Mouse (Mus musculus) lung, embryonic 15.5 days (tissue): Measurements from ENCODE around the gene Cdk17. TPM values are rescaled to one million over a fixed set of nuclear protein-coding genes. Genes with fewer than 3 reads are reported as not detected.

Experiments
- ATAC-seq: fragments of 200-750 bp; cut with Nextera tagmentation; 2 replicates; pipeline ENCODE4 v1.8.0; 2017; ENCODE audit warnings: moderate number of reproducible peaks, borderline replicate concordance; ENCODE audit not compliant: low FRiP score, low TSS enrichment; ENCODE audit errors: extremely low read depth
- H3K27ac ChIP-seq: fragments of 300-500 bp; sonication (generic); 2 replicates; pipeline ENCODE4 v1.5.1; 2015; ENCODE audit warnings: moderate library complexity, mild to moderate bottlenecking, inconsistent platforms
- H3K27me3 ChIP-seq: fragments of 300-500 bp; sonication (generic); 2 replicates; pipeline ENCODE4 v1.6.1; 2015; ENCODE audit warnings: inconsistent platforms
- H3K36me3 ChIP-seq: fragments of 300-500 bp; sonication (generic); 2 replicates; pipeline ENCODE4 v1.6.1; 2015; ENCODE audit warnings: inconsistent platforms
- H3K4me1 ChIP-seq: fragments of 300-500 bp; sonication (generic); 2 replicates; pipeline ENCODE4 v1.6.1; 2015; ENCODE audit warnings: inconsistent platforms
- H3K4me2 ChIP-seq: fragments of 300-500 bp; sonication (generic); 2 replicates; pipeline ENCODE4 v1.6.1; 2015; ENCODE audit warnings: inconsistent platforms, mild to moderate bottlenecking, moderate library complexity
- H3K4me3 ChIP-seq: fragments of 300-500 bp; sonication (generic); 2 replicates; pipeline ENCODE4 v1.5.1; 2015; ENCODE audit warnings: mild to moderate bottlenecking, inconsistent platforms
- H3K9ac ChIP-seq: fragments of 300-500 bp; sonication (generic); 2 replicates; pipeline ENCODE4 v1.6.1; 2015; ENCODE audit warnings: inconsistent platforms
- H3K9me3 ChIP-seq: fragments of 300-500 bp; sonication (generic); 2 replicates; pipeline ENCODE4 v1.6.1; 2016; ENCODE audit warnings: inconsistent platforms
- WGBS: fragments of 180-500 bp; shearing (Covaris S2); methylation state at CpG from one replicate; pipeline ENCODE4 v1.1.7; 2015; 5-methylcytosine and 5-hydroxymethylcytosine counted together
- polyA plus RNA-seq: library from polyadenylated mRNA; unstranded; fragments of >200 nt; fragmentation: Nextera tagmentation; extraction: Ambion mirVana; gene quantifications from 2 replicates; pipeline ENCODE4 v1.2.1, GENCODE M21; 2015

Gene Cdk17
- polyA plus RNA-seq, 1 experiment from 2014 or later, result 18.2 TPM

DNA sequence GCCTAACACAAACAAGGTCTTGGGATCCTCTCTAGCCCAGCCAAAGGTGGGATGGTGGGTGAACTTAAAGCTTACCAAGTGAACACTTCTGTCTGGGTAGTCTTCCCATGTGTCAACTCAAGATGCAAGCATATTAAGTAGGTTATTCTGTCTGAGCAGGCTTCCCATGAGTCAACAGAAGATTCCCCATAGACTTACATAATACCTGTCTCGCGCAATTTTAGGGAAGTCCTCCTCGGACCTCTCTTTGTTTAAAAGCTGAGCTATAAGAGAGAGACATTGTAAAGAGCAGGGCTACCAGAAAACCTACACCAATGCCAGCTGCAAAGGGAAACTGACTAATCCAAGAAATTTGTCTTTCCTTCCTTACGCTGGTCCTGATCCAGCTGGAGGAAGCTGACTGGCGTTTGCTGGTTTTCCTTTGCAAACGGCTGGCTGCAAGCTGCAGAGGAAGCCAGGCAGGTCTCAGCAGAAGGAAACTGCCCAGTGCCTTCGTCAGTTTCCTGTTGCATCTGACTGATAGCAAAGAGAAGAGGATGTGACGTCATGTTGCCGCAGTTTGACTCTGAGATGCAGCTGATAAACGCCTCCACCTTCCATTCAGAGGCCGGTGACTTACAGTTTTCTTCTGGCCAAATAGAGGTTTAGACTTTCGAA is 36.6 kb upstream of the Cdk17 start:
- Histone ChIP-seq H3K4me1 (peaks cover 4% of the 10 kb centered on the region; the same call in 1 of the 2 replicates), H3K27me3 (no peaks in the 10 kb centered on the region), H3K36me3 (no peaks in the 10 kb centered on the region), H3K4me2 (peak overlapping the region; percentile 18; the same call in 1 of the 2 replicates), H3K27ac (peak overlapping the region; percentile 72), H3K9me3 (no peaks in the 10 kb centered on the region), H3K4me3 (no peak overlapping the region), H3K9ac (no peak overlapping the region)
- peak; percentile 46 for ATAC-seq
- 45% methylated on average over 12 of the region's 12 CpGs for WGBS

- WGBS, result 66% methylated on average over 3 of the region's 3 CpGs
- Histone ChIP-seq H3K27me3 (no peaks in the 10 kb centered on the region), H3K4me2 (no peak overlapping the region), H3K36me3 (no peaks in the 10 kb centered on the region), H3K9me3 (no peaks in the 10 kb centered on the region), H3K9ac (no peak overlapping the region), H3K4me1 (peaks cover 4% of the 10 kb centered on the region; the same call in 1 of the 2 replicates), H3K27ac (no peak overlapping the region), H3K4me3 (no peak overlapping the region)
- no peak for ATAC-seq
Measured at GRCm38 (mm10) chr10:93126025-93126424, 34.6 kb upstream of the Cdk17 start.

- no peaks in the 10 kb centered on the region for H3K27me3 ChIP-seq
- no peak overlapping the region for H3K4me2 ChIP-seq
- peaks cover 4% of the 10 kb centered on the region; the same call in 1 of the 2 replicates for H3K4me1 ChIP-seq
- H3K9ac ChIP-seq, result no peak overlapping the region
- H3K27ac ChIP-seq, result no peak overlapping the region
- ATAC-seq, result no peak
- H3K4me3 ChIP-seq, result no peak overlapping the region
- H3K9me3 ChIP-seq, result no peaks in the 10 kb centered on the region
- 90% methylated on average over 2 of the region's 2 CpGs for WGBS
- H3K36me3 ChIP-seq, result no peaks in the 10 kb centered on the region
Measured at GRCm38 (mm10) chr10:93128566-93128965, 32.1 kb upstream of the Cdk17 start.

DNA sequence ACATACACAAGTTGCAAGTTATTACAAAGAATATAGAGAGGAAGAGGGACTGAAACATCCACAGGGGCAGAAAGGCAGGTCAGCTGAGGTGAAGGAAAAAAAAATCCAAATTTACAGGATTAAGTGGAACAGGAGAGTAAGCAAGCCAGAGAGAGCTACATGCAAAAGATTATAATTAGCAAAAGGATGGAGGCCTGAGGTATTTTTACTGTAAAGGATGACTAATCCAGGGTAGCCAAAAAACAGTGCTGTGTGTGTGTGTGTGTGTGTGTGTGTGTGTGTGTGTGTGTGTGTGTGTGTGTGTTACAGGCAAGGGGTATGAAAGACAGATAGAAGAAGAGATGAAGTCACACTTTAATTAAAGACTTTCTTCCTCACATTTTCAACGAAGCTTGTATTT is 31.3 kb upstream of the Cdk17 start:
- no peak overlapping the region for H3K4me3 ChIP-seq
- no peaks in the 10 kb centered on the region for H3K27me3 ChIP-seq
- no peak for ATAC-seq
- H3K27ac ChIP-seq, result no peak overlapping the region
- WGBS, result 74% methylated on average over 1 of the region's 1 CpGs
- H3K4me1 ChIP-seq, result peaks cover 3% of the 10 kb centered on the region; the same call in 1 of the 2 replicates
- H3K36me3 ChIP-seq, result no peaks in the 10 kb centered on the region
- no peak overlapping the region for H3K9ac ChIP-seq
- H3K9me3 ChIP-seq, result no peaks in the 10 kb centered on the region
- H3K4me2 ChIP-seq, result no peak overlapping the region

DNA sequence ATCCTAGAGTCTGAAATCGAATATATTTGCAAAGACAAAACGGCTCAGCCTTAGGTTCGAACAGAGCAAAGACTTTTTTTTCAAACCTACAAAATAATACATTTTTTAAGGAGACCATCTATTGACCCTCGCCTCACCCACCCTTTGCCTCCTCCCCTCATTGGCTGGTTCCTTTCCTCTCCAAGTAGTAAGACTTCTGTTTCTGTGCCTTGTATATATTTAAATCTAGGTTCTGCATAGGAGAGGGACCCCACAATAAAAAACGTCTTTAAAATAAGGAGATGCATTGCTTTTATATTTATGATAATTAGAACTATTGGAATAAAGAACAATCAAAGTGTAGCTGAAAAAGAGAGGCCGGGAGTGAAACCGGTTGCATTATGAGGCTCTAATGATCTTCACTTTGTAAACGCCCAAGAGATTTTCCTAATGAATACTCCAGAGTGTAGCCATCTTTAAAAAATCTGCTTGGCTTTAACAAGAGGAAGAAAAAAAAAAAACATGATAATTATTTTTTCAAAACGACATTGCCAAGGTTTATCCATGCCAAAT is 30.7 kb upstream of the Cdk17 start:
- Histone ChIP-seq H3K4me2 (no peak overlapping the region), H3K27me3 (no peaks in the 10 kb centered on the region), H3K4me1 (no peaks in the 10 kb centered on the region), H3K36me3 (no peaks in the 10 kb centered on the region), H3K9ac (no peak overlapping the region), H3K4me3 (no peak overlapping the region), H3K27ac (no peak overlapping the region), H3K9me3 (no peaks in the 10 kb centered on the region)
- 74% methylated on average over 9 of the region's 9 CpGs for WGBS
- no peak for ATAC-seq

- 72% methylated on average over 10 of the region's 10 CpGs for WGBS
- no peak overlapping the region for H3K9ac ChIP-seq
- no peak overlapping the region for H3K4me3 ChIP-seq
- no peaks in the 10 kb centered on the region for H3K27me3 ChIP-seq
- no peak for ATAC-seq
- H3K27ac ChIP-seq, result no peak overlapping the region
- H3K4me1 ChIP-seq, result no peaks in the 10 kb centered on the region
- no peaks in the 10 kb centered on the region for H3K9me3 ChIP-seq
- H3K36me3 ChIP-seq, result no peaks in the 10 kb centered on the region
- no peak overlapping the region for H3K4me2 ChIP-seq
Measured at GRCm38 (mm10) chr10:93130456-93130940, 30.2 kb upstream of the Cdk17 start.

DNA sequence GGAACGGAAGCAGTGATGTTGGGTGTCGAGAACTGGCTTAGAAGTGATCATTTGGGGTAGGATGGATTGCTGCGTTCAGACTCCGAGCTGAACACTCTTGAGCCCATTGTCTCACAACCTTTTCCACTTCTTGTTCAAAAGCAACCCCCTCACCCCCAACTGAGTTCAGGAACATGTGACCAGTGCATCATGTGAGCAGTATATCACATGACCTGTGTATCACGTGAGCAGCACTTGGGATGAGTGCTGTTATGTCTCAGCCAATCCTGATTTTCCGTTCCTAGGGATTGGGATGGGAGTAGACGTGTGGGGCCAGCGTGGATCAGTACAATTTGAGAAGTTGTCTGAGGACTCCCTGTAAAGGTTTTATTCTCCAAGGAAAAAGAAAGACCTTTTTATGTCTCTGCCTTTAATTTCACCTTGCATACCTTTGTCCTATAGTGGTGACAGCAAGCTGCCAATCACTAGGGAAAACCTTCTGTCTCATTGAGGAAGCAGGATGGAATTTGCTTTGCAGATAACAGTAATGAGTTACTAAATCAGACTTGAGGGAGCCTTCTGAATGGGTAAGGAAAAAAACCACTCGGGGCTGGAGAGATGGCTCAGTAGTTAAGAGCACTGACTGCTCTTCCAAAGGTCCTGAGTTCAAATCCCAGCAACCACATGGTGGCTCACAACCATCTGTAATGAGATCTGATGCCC is 28.7 kb upstream of the Cdk17 start:
- Histone ChIP-seq H3K4me1 (no peaks in the 10 kb centered on the region), H3K4me2 (no peak overlapping the region), H3K4me3 (no peak overlapping the region), H3K27me3 (no peaks in the 10 kb centered on the region), H3K9me3 (no peaks in the 10 kb centered on the region), H3K27ac (no peak overlapping the region), H3K9ac (no peak overlapping the region), H3K36me3 (no peaks in the 10 kb centered on the region)
- no peak for ATAC-seq
- 86% methylated on average over 9 of the region's 9 CpGs for WGBS

GRCm38 (mm10) chr10:93138730-93139129 is 21.9 kb upstream of the Cdk17 start:
- ATAC-seq, result no peak

DNA sequence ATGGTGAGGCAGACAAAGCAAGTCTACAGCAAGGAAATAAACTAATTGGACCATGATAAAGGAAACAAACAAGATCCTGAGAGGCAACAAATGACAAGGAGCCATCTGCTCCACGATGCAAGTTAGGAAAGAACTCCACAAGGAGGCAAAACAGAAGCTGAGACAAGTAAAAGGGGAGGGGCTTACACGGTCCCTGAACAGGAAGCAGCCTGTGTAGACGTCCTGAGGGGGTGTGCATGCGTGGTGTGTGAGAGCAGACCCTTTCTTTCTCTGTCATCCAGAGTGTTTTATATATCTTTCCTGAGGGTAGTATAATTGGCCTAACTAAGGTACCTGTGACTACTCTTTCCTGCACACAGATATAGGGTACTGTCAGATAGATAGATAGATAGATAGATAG is 19.9 kb upstream of the Cdk17 start:
- WGBS, result 47% methylated on average over 4 of the region's 4 CpGs
- Histone ChIP-seq H3K9me3 (no peaks in the 10 kb centered on the region), H3K36me3 (no peaks in the 10 kb centered on the region), H3K9ac (no peak overlapping the region), H3K4me3 (no peak overlapping the region), H3K27ac (no peak overlapping the region), H3K27me3 (no peaks in the 10 kb centered on the region), H3K4me1 (peaks cover 7% of the 10 kb centered on the region), H3K4me2 (no peak overlapping the region)
- no peak for ATAC-seq

More at GRCm38 (mm10) chr10:93138730-93139129, 21.9 kb upstream of the Cdk17 start:
- Histone ChIP-seq H3K9me3 (no peaks in the 10 kb centered on the region), H3K4me3 (no peak overlapping the region), H3K4me2 (no peak overlapping the region), H3K36me3 (no peaks in the 10 kb centered on the region), H3K27me3 (no peaks in the 10 kb centered on the region), H3K4me1 (peaks cover 5% of the 10 kb centered on the region), H3K9ac (no peak overlapping the region), H3K27ac (no peak overlapping the region)
- 80% methylated on average over 3 of the region's 3 CpGs for WGBS

DNA sequence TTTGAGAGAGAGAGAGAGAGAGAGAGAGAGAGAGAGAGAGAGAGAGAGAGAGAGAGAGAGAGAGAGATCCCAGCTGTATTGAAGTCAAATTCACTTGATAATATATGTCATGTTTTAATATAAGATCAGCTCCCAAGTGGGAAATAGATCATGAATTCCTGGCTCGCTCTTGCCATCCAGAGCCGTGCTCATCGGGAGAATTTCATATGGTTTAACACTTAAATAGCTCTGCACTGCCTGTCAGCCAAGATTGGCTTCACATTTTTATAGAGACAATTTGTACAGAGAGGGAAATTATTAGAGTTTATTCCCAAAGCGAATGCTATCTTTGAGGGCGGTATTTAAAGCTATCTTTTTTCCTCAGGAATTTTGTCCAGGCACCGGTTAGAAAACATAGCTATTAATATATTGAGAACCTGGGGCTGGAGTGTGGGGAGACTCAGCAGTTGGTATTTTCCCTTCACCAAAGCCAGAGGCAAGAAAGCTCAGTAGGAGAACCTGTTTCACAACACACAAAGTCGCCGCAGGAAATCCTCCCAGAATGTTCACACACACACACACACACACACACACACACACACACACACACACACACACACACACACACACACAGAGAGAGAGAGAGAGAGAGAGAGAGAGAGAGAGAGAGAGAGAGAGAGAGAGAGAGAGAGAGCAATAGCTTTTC is 17.9 kb upstream of the Cdk17 start:
- 22% methylated on average over 8 of the region's 8 CpGs for WGBS
- H3K36me3 ChIP-seq, result no peaks in the 10 kb centered on the region
- no peak overlapping the region for H3K27ac ChIP-seq
- H3K4me3 ChIP-seq, result 0 out of 2 replicates have a peak overlapping the region, but pooled peaks have one; percentile 12
- no peak overlapping the region for H3K9ac ChIP-seq
- no peaks in the 10 kb centered on the region for H3K27me3 ChIP-seq
- peaks cover 7% of the 10 kb centered on the region for H3K4me1 ChIP-seq
- H3K9me3 ChIP-seq, result no peaks in the 10 kb centered on the region
- H3K4me2 ChIP-seq, result peak overlapping the region; percentile 40
- no peak for ATAC-seq

GRCm38 (mm10) chr10:93143285-93143985 is 17.2 kb upstream of the Cdk17 start:
- ATAC-seq, result peak; percentile 49; the same call in 1 of the 2 replicates
- no peak overlapping the region for H3K9ac ChIP-seq

More at GRCm38 (mm10) chr10:93143285-93143985, 17.2 kb upstream of the Cdk17 start:
- no peaks in the 10 kb centered on the region for H3K36me3 ChIP-seq
- H3K4me3 ChIP-seq, result 0 out of 2 replicates have a peak overlapping the region, but pooled peaks have one; percentile 12
- no peaks in the 10 kb centered on the region for H3K9me3 ChIP-seq
- WGBS, result 15% methylated on average over 18 of the region's 18 CpGs
- no peak overlapping the region for H3K27ac ChIP-seq
- peaks cover 7% of the 10 kb centered on the region for H3K4me1 ChIP-seq
- no peaks in the 10 kb centered on the region for H3K27me3 ChIP-seq
- peak overlapping the region; percentile 40 for H3K4me2 ChIP-seq
